In the genomic region with DNA sequence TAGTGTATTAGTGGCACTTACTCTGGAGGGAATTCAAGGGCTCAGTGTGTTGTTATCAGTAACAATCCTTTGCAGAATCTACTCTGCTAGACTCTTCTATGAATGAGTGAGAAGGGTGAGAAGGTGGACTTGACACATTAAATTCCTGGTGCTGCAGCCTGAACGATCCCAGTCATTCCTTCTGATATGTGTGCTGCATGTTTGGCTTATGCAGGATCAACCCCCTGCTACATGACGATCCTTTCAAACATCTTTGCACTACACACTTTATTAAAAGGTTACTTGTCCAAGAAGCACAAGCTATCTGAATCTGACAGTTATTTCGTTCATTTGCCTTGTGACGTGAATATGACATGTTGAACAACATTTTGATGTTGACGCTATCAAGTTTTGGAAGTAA, we compare ENCODE assay signal across 22 mouse cellular contexts.
A peak's percentile ranks its signal among the peaks of the same experiment; 100 is the strongest.
DNase-seq lines count a peak whose midpoint lies in the region; ATAC-seq and TF ChIP-seq lines count a peak whose summit lies in the region.
"Had no signal": no experiment of that assay in that cellular context is flagged by ENCODE, and none has a peak within 500 bp of the region (broad histone marks: within the 10 kb centered on the region; RNA-seq: fewer than 3 reads in every experiment).

No protein-coding gene starts in this region.

- WGBS in lung, embryonic 14.5 days, result 41% methylated on average over 5 of the region's 5 CpGs
- 38% methylated on average over 5 of the region's 5 CpGs for WGBS in lung, embryonic 15.5 days
- WGBS in lung, adult 2 months, result 54% methylated on average over 5 of the region's 5 CpGs
- WGBS in lung, embryonic 16.5 days, result 36% methylated on average over 5 of the region's 5 CpGs

- no peak overlapping the region for H3K4me2 ChIP-seq in lung, embryonic 14.5 days
- H3K4me2 ChIP-seq in lung, embryonic 15.5 days, result no peak overlapping the region
- no peak overlapping the region for H3K4me2 ChIP-seq in lung, embryonic 16.5 days (ENCODE audit: low read depth, low read length)

- no peak for TF ChIP-seq CTCF in layer of hippocampus, adult 2 months (conservative IDR thresholded peaks at IDR 0.05)
- no peak for TF ChIP-seq CTCF in lung, embryonic 14.5 days (IDR thresholded peaks at IDR 0.05; ENCODE audit: low read depth)
- TF ChIP-seq CTCF in lung, adult 2 months (IDR thresholded peaks at IDR 0.05; ENCODE audit: insufficient read depth, low read length), result no peak

- H3K4me3 ChIP-seq in layer of hippocampus, adult 2 months, result no peak overlapping the region
- H3K4me3 ChIP-seq in lung, embryonic 14.5 days (ENCODE audit: low read depth, low read length), result no peak overlapping the region
- H3K4me3 ChIP-seq in lung, embryonic 15.5 days, result no peak overlapping the region
- H3K4me3 ChIP-seq in lung, adult 2 months (replicated peaks; ENCODE audit: extremely low read depth, low read depth, low read length), result no peak overlapping the region
- H3K4me3 ChIP-seq in lung, embryonic 16.5 days (ENCODE audit: low read length), result no peak overlapping the region

- TF ChIP-seq POLR2A in lung, adult 2 months (IDR thresholded peaks at IDR 0.05; ENCODE audit: borderline replicate concordance, extremely low read depth, low read depth, low read length), result no peak

- peak; percentile 68 for ATAC-seq in lung, embryonic 14.5 days (ENCODE audit: insufficient read depth)
- ATAC-seq in lung, embryonic 15.5 days (ENCODE audit: borderline replicate concordance, extremely low read depth, low FRiP score, low TSS enrichment), result peak; percentile 73; the same call in 1 of the 2 replicates
- peak; percentile 69; the same call in 1 of the 2 replicates for ATAC-seq in lung, embryonic 16.5 days (ENCODE audit: low read depth)
- ATAC-seq: activated CD4-positive, CD25-positive, alpha-beta regulatory T cell, adult 4 months; CD4-positive, CD25-positive, alpha-beta regulatory T cell, adult 4 months; Patski had no signal

- no peaks in the 10 kb centered on the region for H3K36me3 ChIP-seq in lung, embryonic 14.5 days (ENCODE audit: insufficient read depth)
- no peaks in the 10 kb centered on the region for H3K36me3 ChIP-seq in lung, embryonic 15.5 days
- H3K36me3 ChIP-seq in lung, embryonic 16.5 days (ENCODE audit: control insufficient read depth, insufficient read depth, low read length), result no peaks in the 10 kb centered on the region
- H3K36me3 ChIP-seq: G1E had no signal

- DNase-seq in layer of hippocampus, adult 2 months (ENCODE audit: low spot score in 2 of 2), result no peak
- no peak for DNase-seq in layer of hippocampus, adult 8-10 months (ENCODE audit: low spot score in 2 of 2)
- DNase-seq in lung, embryonic 14.5 days, result peak; percentile 43
- no peak for DNase-seq in lung, postnatal 25 days (ENCODE audit: low spot score)
- no peak for DNase-seq in lung, adult 2 months
- no peak for DNase-seq in lung, postnatal 10 days
- DNase-seq: adrenal gland, adult 2 months; adrenal gland, adult 8-10 months; adrenal gland, postnatal 10 days; adrenal gland, postnatal 14 days; adrenal gland, postnatal 25 days; adrenal gland, postnatal 36 days; B cell, adult 2 months; cerebellum, adult 11 months; cerebellum, adult 11-12 months had no signal

- peak overlapping the region; percentile 73; the same call in 1 of the 2 replicates for H3K27ac ChIP-seq in layer of hippocampus, adult 2 months
- no peak overlapping the region for H3K27ac ChIP-seq in lung, embryonic 14.5 days (ENCODE audit: low read depth)
- H3K27ac ChIP-seq in lung, embryonic 15.5 days, result no peak overlapping the region
- no peak overlapping the region for H3K27ac ChIP-seq in lung, embryonic 16.5 days (ENCODE audit: low read length)

- H3K27me3 ChIP-seq in lung, embryonic 14.5 days (ENCODE audit: insufficient read depth, low read length), result no peaks in the 10 kb centered on the region
- H3K27me3 ChIP-seq in lung, embryonic 15.5 days, result no peaks in the 10 kb centered on the region
- no peaks in the 10 kb centered on the region for H3K27me3 ChIP-seq in lung, embryonic 16.5 days (ENCODE audit: control insufficient read depth, insufficient read depth, low read depth, low read length)
- H3K27me3 ChIP-seq: CH12.LX, Patski had no signal

- H3K4me1 ChIP-seq in lung, embryonic 14.5 days (ENCODE audit: insufficient read depth), result no peaks in the 10 kb centered on the region
- H3K4me1 ChIP-seq in lung, embryonic 15.5 days, result no peaks in the 10 kb centered on the region
- H3K4me1 ChIP-seq in lung, adult 2 months (ENCODE audit: control insufficient read depth, insufficient read depth, low read length), result no peaks in the 10 kb centered on the region
- H3K4me1 ChIP-seq in lung, embryonic 16.5 days (replicated peaks; ENCODE audit: control insufficient read depth, insufficient read depth, low read length), result no peaks in the 10 kb centered on the region

- H3K9me3 ChIP-seq in lung, embryonic 14.5 days (ENCODE audit: low read depth, low read length), result no peaks in the 10 kb centered on the region
- no peaks in the 10 kb centered on the region for H3K9me3 ChIP-seq in lung, embryonic 15.5 days
- H3K9me3 ChIP-seq in lung, embryonic 16.5 days (ENCODE audit: control insufficient read depth, low read length), result no peaks in the 10 kb centered on the region
- H3K9me3 ChIP-seq: G1E had no signal

- no peak overlapping the region for H3K9ac ChIP-seq in lung, embryonic 14.5 days
- H3K9ac ChIP-seq in lung, embryonic 15.5 days, result no peak overlapping the region
- H3K9ac ChIP-seq in lung, embryonic 16.5 days (ENCODE audit: low read length), result no peak overlapping the region
